Comparison of ENCODE assay signal across 8 mouse cellular contexts in the genomic region with DNA sequence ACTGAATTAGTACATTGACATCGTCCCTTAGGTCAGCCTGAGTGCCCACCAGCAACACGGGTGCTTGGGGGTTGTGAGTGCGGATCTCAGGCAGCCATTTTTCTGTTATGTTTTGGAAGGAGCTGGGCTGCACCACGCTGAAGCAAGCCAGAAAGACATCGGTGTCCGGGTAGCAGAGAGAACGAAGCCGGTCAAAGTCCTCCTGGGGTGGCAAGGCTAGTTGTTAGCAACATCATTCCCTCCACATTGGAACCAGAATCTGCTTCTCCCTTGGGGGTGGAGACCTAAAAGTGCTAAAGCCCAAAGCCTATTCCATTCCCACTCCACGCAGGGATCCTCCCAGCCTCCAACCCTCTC. TPM values are rescaled to one million over a fixed set of nuclear protein-coding genes. Genes with fewer than 3 reads are reported as not detected.
A peak's percentile ranks its signal among the peaks of the same experiment; 100 is the strongest.
DNase-seq lines count a peak whose midpoint lies in the region; ATAC-seq and TF ChIP-seq lines count a peak whose summit lies in the region.

No protein-coding gene starts in this region.

- no peak for DNase-seq in heart, postnatal 4 days
- no peak for DNase-seq in thymus, postnatal 14 days
- no peak for DNase-seq in cerebellum, postnatal 4 days (ENCODE audit: low spot score in 2 of 2)
- DNase-seq in right cerebral cortex, postnatal 4 days = no peak

- no peak for TF ChIP-seq POLR2A in bone marrow, adult 2 months (IDR thresholded peaks at IDR 0.05; ENCODE audit: borderline replicate concordance, control insufficient read depth, low read depth, low read length)

- peak overlapping the region; percentile 100 for H3K4me2 ChIP-seq in heart, embryonic 11.5 days
- H3K4me2 ChIP-seq in hindbrain, embryonic 15.5 days = peak overlapping the region; percentile 89

- peaks cover 15% of the 10 kb centered on the region for H3K27me3 ChIP-seq in heart, embryonic 11.5 days (ENCODE audit: control insufficient read depth, insufficient read depth, low read length)
- H3K27me3 ChIP-seq in hindbrain, embryonic 15.5 days = no peaks in the 10 kb centered on the region

- ATAC-seq in heart, embryonic 11.5 days (replicated peaks; ENCODE audit: insufficient number of reproducible peaks, low FRiP score, low TSS enrichment) = no peak
- peak; percentile 4; the same call in 1 of the 2 replicates for ATAC-seq in hindbrain, embryonic 15.5 days (ENCODE audit: low FRiP score, low read depth)
- 0 out of 2 replicates have a peak, but pooled peaks have one; percentile 3 for ATAC-seq in megakaryocyte-erythroid progenitor cell, adult 5-6 weeks (replicated peaks; ENCODE audit: low FRiP score, low TSS enrichment, poor library complexity, severe bottlenecking)

- no peak for TF ChIP-seq CTCF in bone marrow, adult 2 months (IDR thresholded peaks at IDR 0.05; ENCODE audit: control insufficient read depth, insufficient read depth, low read length)

- no peak overlapping the region for H3K9ac ChIP-seq in heart, embryonic 11.5 days (ENCODE audit: low read depth, low read length)
- peak overlapping the region; percentile 91 for H3K9ac ChIP-seq in hindbrain, embryonic 15.5 days

- H3K4me3 ChIP-seq in heart, embryonic 11.5 days (ENCODE audit: low read depth, low read length) = peak overlapping the region; percentile 64; the same call in 1 of the 2 replicates
- peak overlapping the region; percentile 60 for H3K4me3 ChIP-seq in bone marrow, adult 2 months (replicated peaks; ENCODE audit: control insufficient read depth, low read depth, low read length)
- peak overlapping the region; percentile 86 for H3K4me3 ChIP-seq in hindbrain, embryonic 15.5 days

- no peaks in the 10 kb centered on the region for H3K9me3 ChIP-seq in heart, embryonic 11.5 days (replicated peaks; ENCODE audit: control insufficient read depth, low read length)
- H3K9me3 ChIP-seq in hindbrain, embryonic 15.5 days = no peaks in the 10 kb centered on the region

- H3K27ac ChIP-seq in heart, embryonic 11.5 days (ENCODE audit: low read depth, low read length) = no peak overlapping the region
- no peak overlapping the region for H3K27ac ChIP-seq in bone marrow, adult 2 months (ENCODE audit: control insufficient read depth, insufficient read depth, low read depth, low read length, poor library complexity)
- H3K27ac ChIP-seq in hindbrain, embryonic 15.5 days (replicated peaks) = peak overlapping the region; percentile 88

- H3K36me3 ChIP-seq in heart, embryonic 11.5 days (ENCODE audit: control insufficient read depth, insufficient read depth, low read length) = no peaks in the 10 kb centered on the region
- no peaks in the 10 kb centered on the region for H3K36me3 ChIP-seq in hindbrain, embryonic 15.5 days

- 44% methylated on average over 9 of the region's 9 CpGs for WGBS in heart, embryonic 11.5 days (ENCODE audit: insufficient replicate concordance)
- WGBS in bone marrow, adult 2 months = 86% methylated on average over 9 of the region's 9 CpGs
- WGBS in hindbrain, embryonic 15.5 days = 52% methylated on average over 9 of the region's 9 CpGs

- no peaks in the 10 kb centered on the region for H3K4me1 ChIP-seq in heart, embryonic 11.5 days (ENCODE audit: control insufficient read depth, insufficient read depth, low read length)
- no peaks in the 10 kb centered on the region for H3K4me1 ChIP-seq in bone marrow, adult 2 months (ENCODE audit: control insufficient read depth, insufficient read depth, low read length)
- peaks cover 22% of the 10 kb centered on the region for H3K4me1 ChIP-seq in hindbrain, embryonic 15.5 days (replicated peaks)

RNA-seq across cellular contexts. Expression of gene Rhov, which starts 0.8 kb away (rescaled TPM):
- polyA plus RNA-seq in heart, embryonic 11.5 days (2014; fragmentation: Nextera tagmentation; extraction: Ambion mirVana) = not detected in 2 replicates
- total RNA-seq in heart, postnatal 4 days (2021) = not detected
- polyA plus RNA-seq in bone marrow, adult 2 months (2011; ENCODE audit: insufficient read depth, insufficient read length, low replicate concordance, missing spikeins) = 2.1 TPM in 1 of 2 replicates, not detected in the other
- polyA plus RNA-seq in hindbrain, embryonic 15.5 days (2015; fragmentation: Nextera tagmentation; extraction: Ambion mirVana) = 44.2 and 45.5 TPM in 2 replicates
- total RNA-seq in megakaryocyte-erythroid progenitor cell, adult 5-6 weeks (2014; fragmentation: Nextera tagmentation) = not detected in 2 replicates
- not detected in 2 replicates for total RNA-seq in megakaryocyte-erythroid progenitor cell, adult 5-6 weeks (2017)

RNA-seq across cellular contexts. Expression of gene Vps18, which starts 18.3 kb away (rescaled TPM):
- polyA plus RNA-seq in heart, embryonic 11.5 days (2014; fragmentation: Nextera tagmentation; extraction: Ambion mirVana) = 6.9 and 8.7 TPM in 2 replicates
- 10 to 100 TPM; 13.9 to 14.0 TPM for total RNA-seq in heart, postnatal 4 days (2021)
- 6.5 and 9.7 TPM in 2 replicates for polyA plus RNA-seq in bone marrow, adult 2 months (2011; ENCODE audit: insufficient read depth, insufficient read length, low replicate concordance, missing spikeins)
- 27.3 and 30.2 TPM in 2 replicates for polyA plus RNA-seq in hindbrain, embryonic 15.5 days (2015; fragmentation: Nextera tagmentation; extraction: Ambion mirVana)
- total RNA-seq in megakaryocyte-erythroid progenitor cell, adult 5-6 weeks (2014; fragmentation: Nextera tagmentation) = 9.0 and 13.1 TPM in 2 replicates
- total RNA-seq in megakaryocyte-erythroid progenitor cell, adult 5-6 weeks (2017) = 6.5 and 12.4 TPM in 2 replicates

RNA-seq across cellular contexts. Expression of gene Spint1, which starts 33.1 kb away (rescaled TPM):
- polyA plus RNA-seq in heart, embryonic 11.5 days (2014; fragmentation: Nextera tagmentation; extraction: Ambion mirVana) = 0.83 and 1.1 TPM in 2 replicates
- total RNA-seq in heart, postnatal 4 days (2021) = not detected
- polyA plus RNA-seq in bone marrow, adult 2 months (2011; ENCODE audit: insufficient read depth, insufficient read length, low replicate concordance, missing spikeins) = 4.3 TPM in 1 of 2 replicates, not detected in the other
- 0.96 and 0.99 TPM in 2 replicates for polyA plus RNA-seq in hindbrain, embryonic 15.5 days (2015; fragmentation: Nextera tagmentation; extraction: Ambion mirVana)
- not detected in 2 replicates for total RNA-seq in megakaryocyte-erythroid progenitor cell, adult 5-6 weeks (2014; fragmentation: Nextera tagmentation)
- 0.42 TPM in 1 of 2 replicates, not detected in the other for total RNA-seq in megakaryocyte-erythroid progenitor cell, adult 5-6 weeks (2017)

RNA-seq across cellular contexts. Expression of gene Ppp1r14d, which starts 40.6 kb away (rescaled TPM):
- polyA plus RNA-seq in heart, embryonic 11.5 days (2014; fragmentation: Nextera tagmentation; extraction: Ambion mirVana) = not detected in 2 replicates
- not detected for total RNA-seq in heart, postnatal 4 days (2021)
- not detected in 2 replicates for polyA plus RNA-seq in bone marrow, adult 2 months (2011; ENCODE audit: insufficient read depth, insufficient read length, low replicate concordance, missing spikeins)
- not detected in 2 replicates for polyA plus RNA-seq in hindbrain, embryonic 15.5 days (2015; fragmentation: Nextera tagmentation; extraction: Ambion mirVana)
- total RNA-seq in megakaryocyte-erythroid progenitor cell, adult 5-6 weeks (2014; fragmentation: Nextera tagmentation) = not detected in 2 replicates
- not detected in 2 replicates for total RNA-seq in megakaryocyte-erythroid progenitor cell, adult 5-6 weeks (2017)

RNA-seq across cellular contexts. Expression of gene Dll4, which starts 55.3 kb away (rescaled TPM):
- 3.7 and 5.0 TPM in 2 replicates for polyA plus RNA-seq in heart, embryonic 11.5 days (2014; fragmentation: Nextera tagmentation; extraction: Ambion mirVana)
- 10 to 100 TPM; 19.7 to 20.8 TPM for total RNA-seq in heart, postnatal 4 days (2021)
- 0.25 TPM in 1 of 2 replicates, not detected in the other for polyA plus RNA-seq in bone marrow, adult 2 months (2011; ENCODE audit: insufficient read depth, insufficient read length, low replicate concordance, missing spikeins)
- polyA plus RNA-seq in hindbrain, embryonic 15.5 days (2015; fragmentation: Nextera tagmentation; extraction: Ambion mirVana) = 5.0 and 5.1 TPM in 2 replicates
- total RNA-seq in megakaryocyte-erythroid progenitor cell, adult 5-6 weeks (2014; fragmentation: Nextera tagmentation) = not detected in 2 replicates
- not detected in 2 replicates for total RNA-seq in megakaryocyte-erythroid progenitor cell, adult 5-6 weeks (2017)

Comparison
In these comparisons a context has a peak if more than half of its experiments do, and no peak if none do; other contexts are left out.
1. RNA of gene Rhov, which starts 0.8 kb away (polyA plus RNA-seq): 44.2 to 45.5 TPM in hindbrain, embryonic 15.5 days; 2.1 TPM in bone marrow, adult 2 months and not detected in heart, embryonic 11.5 days; every median in the first group is over 10 times any median in the second.
2. Peak in every context shown above with its lines, with median percentiles within 50 percentile points of each other: H3K4me3 ChIP-seq.